Mouse (Mus musculus) liver, postnatal 0 days (tissue): ENCODE data around the gene Olfr449.

Source experiments
- CTCF ChIP-seq: sonication (generic); IDR thresholded peaks from 2 replicates; pipeline ENCODE4 v1.5.1; 2016; ENCODE audit warnings: antibody characterized with exemption, low read depth
- EP300 ChIP-seq: IDR thresholded peaks from 2 replicates; pipeline ENCODE4 v1.6.1; 2016; ENCODE audit warnings: antibody characterized with exemption, low read depth, mild to moderate bottlenecking

DNA sequence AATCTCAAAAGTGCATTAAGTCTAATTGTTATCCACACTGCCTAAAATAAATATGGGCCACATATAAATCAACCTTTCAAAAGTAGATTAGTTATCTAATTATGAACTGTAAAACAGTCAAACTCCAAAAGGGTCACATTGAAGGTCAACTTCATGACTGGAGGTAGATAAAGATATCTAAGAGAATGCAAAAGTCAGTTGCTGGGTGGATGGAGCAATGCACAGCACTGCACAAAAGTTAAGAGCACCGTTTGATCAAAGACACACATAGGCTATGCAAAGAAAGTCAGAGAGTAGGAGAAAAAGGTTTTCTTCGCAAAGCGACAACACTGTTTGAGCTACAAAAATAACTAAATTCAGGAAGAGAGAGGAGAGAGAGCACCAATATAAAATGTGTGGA is 39.2 kb upstream of the Olfr449 start:
- TF ChIP-seq CTCF (no peak), EP300 (no peak)
